Mouse (Mus musculus) heart, postnatal 0 days (tissue): ENCODE results near the gene L3mbtl2.

ENCODE experiments used
- CTCF ChIP-seq: IDR thresholded peaks from 2 replicates; pipeline ENCODE4 v1.5.1; 2016; ENCODE audit warnings: antibody characterized with exemption, control low read depth, low read depth
- EP300 ChIP-seq: IDR thresholded peaks from 2 replicates; pipeline ENCODE4 v1.6.1; 2016; ENCODE audit warnings: antibody characterized with exemption, low read depth

DNA sequence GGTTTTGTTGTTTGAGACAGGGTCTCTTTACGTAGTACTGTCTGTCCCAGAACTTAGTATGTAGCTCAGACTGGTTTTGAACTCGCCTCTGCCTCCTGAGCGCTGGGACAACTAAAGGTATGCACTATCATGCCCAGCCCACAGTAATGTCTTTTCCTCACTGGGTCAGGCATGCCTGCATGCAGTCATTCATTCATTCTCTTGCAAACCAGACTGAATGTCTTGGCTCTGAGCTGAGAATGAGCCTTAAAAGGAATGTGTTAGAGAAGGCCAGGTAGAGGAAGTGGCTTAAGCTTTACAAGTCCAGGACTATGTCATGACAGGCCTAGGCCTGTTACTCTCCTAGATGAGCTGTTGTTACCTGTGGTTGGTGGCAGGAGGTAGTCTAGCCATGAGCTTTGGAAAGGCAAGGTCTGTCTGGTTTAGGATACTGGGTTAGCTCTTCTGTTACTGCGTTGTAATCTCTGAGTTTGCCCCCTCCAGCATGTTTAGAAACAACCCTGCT is 16.7 kb downstream of the L3mbtl2 start:
- no peak for TF ChIP-seq CTCF
- TF ChIP-seq EP300: no peak
